ENCODE assay signal across 12 mouse cellular contexts in genomic region chr10:80584642-80585552, GRCm38 (mm10). TPM values are rescaled to one million over a fixed set of nuclear protein-coding genes. Genes with fewer than 3 reads are reported as not detected.
DNase-seq lines count a peak whose midpoint lies in the region; ATAC-seq and TF ChIP-seq lines count a peak whose summit lies in the region.
"Had no signal": no experiment of that assay in that cellular context is flagged by ENCODE, and none has a peak within 500 bp of the region (broad histone marks: within the 10 kb centered on the region; RNA-seq: fewer than 3 reads in every experiment).

No protein-coding gene starts in this region.

- no peaks in the 10 kb centered on the region for H3K27me3 ChIP-seq in heart, postnatal 0 days (ENCODE audit: control insufficient read depth, insufficient read depth, low read length)
- H3K27me3 ChIP-seq in liver, embryonic 11.5 days (replicated peaks; ENCODE audit: control insufficient read depth, insufficient read depth, low read length): no peaks in the 10 kb centered on the region

- no peak for DNase-seq in heart, postnatal 0 days (ENCODE audit: low spot score)
- no peak for DNase-seq in heart, adult 18-20 months
- peak; percentile 2 for DNase-seq in right cerebral cortex, postnatal 4 days
- DNase-seq in right cerebral cortex, adult 18-20 months: no peak
- DNase-seq in liver, embryonic 11.5 days (ENCODE audit: low spot score): no peak
- DNase-seq in urinary bladder, adult 18-20 months (ENCODE audit: low spot score in 2 of 2): no peak
- no peak for DNase-seq in adrenal gland, adult 8-10 months
- DNase-seq: gastrocnemius, postnatal 14 days; lung, adult 18-20 months; right cerebral cortex, postnatal 25 days had no signal

- no peaks in the 10 kb centered on the region for H3K9me3 ChIP-seq in heart, postnatal 0 days (replicated peaks; ENCODE audit: control insufficient read depth, low read length)
- no peaks in the 10 kb centered on the region for H3K9me3 ChIP-seq in liver, embryonic 11.5 days (ENCODE audit: control insufficient read depth, low read length)
- H3K9me3 ChIP-seq: G1E had no signal

- 60% methylated on average over 12 of the region's 12 CpGs for WGBS in heart, postnatal 0 days
- 74% methylated on average over 12 of the region's 12 CpGs for WGBS in liver, embryonic 11.5 days

- no peak for ATAC-seq in heart, postnatal 0 days (ENCODE audit: insufficient read depth, low read depth)
- ATAC-seq in liver, embryonic 11.5 days (replicated peaks; ENCODE audit: low FRiP score): no peak
- ATAC-seq in monocyte, adult 5-6 weeks (replicated peaks; ENCODE audit: insufficient number of reproducible peaks, low FRiP score, low TSS enrichment, poor library complexity, severe bottlenecking): no peak

- H3K4me2 ChIP-seq in heart, postnatal 0 days (ENCODE audit: low read depth, low read length): peak overlapping the region; percentile 46
- 0 out of 2 replicates have a peak overlapping the region, but pooled peaks have one; percentile 3 for H3K4me2 ChIP-seq in liver, embryonic 11.5 days

- peaks cover 5% of the 10 kb centered on the region for H3K36me3 ChIP-seq in heart, postnatal 0 days (replicated peaks; ENCODE audit: control insufficient read depth, insufficient read depth, low read length)
- peaks cover 11% of the 10 kb centered on the region for H3K36me3 ChIP-seq in liver, embryonic 11.5 days (ENCODE audit: control insufficient read depth, insufficient read depth, low read length)

- no peak overlapping the region for H3K4me3 ChIP-seq in heart, postnatal 0 days (ENCODE audit: low read depth, low read length)
- H3K4me3 ChIP-seq in liver, embryonic 11.5 days (ENCODE audit: low read depth, low read length): no peak overlapping the region

- no peak for TF ChIP-seq CTCF in heart, postnatal 0 days (IDR thresholded peaks at IDR 0.05; ENCODE audit: low read depth)

- 0 out of 2 replicates have a peak overlapping the region, but pooled peaks have one; percentile 10 for H3K9ac ChIP-seq in heart, postnatal 0 days (replicated peaks; ENCODE audit: low read depth, low read length)
- 0 out of 2 replicates have a peak overlapping the region, but pooled peaks have one; percentile 25 for H3K9ac ChIP-seq in liver, embryonic 11.5 days (ENCODE audit: low read depth, low read length)

- H3K27ac ChIP-seq in heart, postnatal 0 days (ENCODE audit: low read depth): peak overlapping the region; percentile 30; the same call in 1 of the 2 replicates
- peak overlapping the region; percentile 48; the same call in 1 of the 2 replicates for H3K27ac ChIP-seq in liver, embryonic 11.5 days (ENCODE audit: low read depth, low read length)

- H3K4me1 ChIP-seq in heart, postnatal 0 days (ENCODE audit: control insufficient read depth, insufficient read depth): peaks cover 24% of the 10 kb centered on the region
- peaks cover 22% of the 10 kb centered on the region for H3K4me1 ChIP-seq in liver, embryonic 11.5 days (replicated peaks; ENCODE audit: control insufficient read depth, insufficient read depth, low read length)

- no peak for TF ChIP-seq EP300 in heart, postnatal 0 days (IDR thresholded peaks at IDR 0.05; ENCODE audit: low read depth)

RNA-seq across cellular contexts. Expression of gene Abhd17a, which starts 5.2 kb away (rescaled TPM):
- 194 and 462 TPM in 2 replicates for total RNA-seq in heart, postnatal 0 days (2014; rRNA removed; ENCODE audit: low replicate concordance)
- 88.2 and 88.6 TPM in 2 replicates for polyA plus RNA-seq in heart, postnatal 0 days (2015; fragmentation: Nextera tagmentation; extraction: Ambion mirVana)
- 10 to 100 TPM; 40.6 to 44.8 TPM for total RNA-seq in heart, adult 18-20 months (2021)
- 89.7 and 96.5 TPM in 2 replicates for polyA plus RNA-seq in liver, embryonic 11.5 days (2014; fragmentation: Nextera tagmentation; extraction: Ambion mirVana)
- total RNA-seq in monocyte, adult 5-6 weeks (2017): 15.2 to 20.8 TPM (median 17.0 TPM) in 3 replicates
- 100 to 1,000 TPM in 1 of 4 experiments, 10 to 100 TPM in 3; 97.0 to 101 (median 97.8) TPM for total RNA-seq in adrenal gland, adult 8-10 months (2022)

RNA-seq across cellular contexts. Expression of gene Klf16, which starts 7.8 kb away (rescaled TPM):
- total RNA-seq in heart, postnatal 0 days (2014; rRNA removed; ENCODE audit: low replicate concordance): 9.3 TPM in 2 replicates
- 3.1 and 3.5 TPM in 2 replicates for polyA plus RNA-seq in heart, postnatal 0 days (2015; fragmentation: Nextera tagmentation; extraction: Ambion mirVana)
- 1 to 10 TPM; 5.2 to 5.5 TPM for total RNA-seq in heart, adult 18-20 months (2021)
- 10.0 and 11.4 TPM in 2 replicates for polyA plus RNA-seq in liver, embryonic 11.5 days (2014; fragmentation: Nextera tagmentation; extraction: Ambion mirVana)
- total RNA-seq in monocyte, adult 5-6 weeks (2017): 5.1 to 8.5 TPM (median 8.2 TPM) in 3 replicates
- 10 to 100 TPM; 12.7 to 15.4 (median 14.6) TPM for total RNA-seq in adrenal gland, adult 8-10 months (2022)

RNA-seq across cellular contexts. Expression of gene Scamp4, which starts 17.8 kb away (rescaled TPM):
- total RNA-seq in heart, postnatal 0 days (2014; rRNA removed; ENCODE audit: low replicate concordance): 25.8 and 44.5 TPM in 2 replicates
- 39.2 and 39.8 TPM in 2 replicates for polyA plus RNA-seq in heart, postnatal 0 days (2015; fragmentation: Nextera tagmentation; extraction: Ambion mirVana)
- 10 to 100 TPM; 20.1 to 22.2 TPM for total RNA-seq in heart, adult 18-20 months (2021)
- polyA plus RNA-seq in liver, embryonic 11.5 days (2014; fragmentation: Nextera tagmentation; extraction: Ambion mirVana): 93.9 and 94.3 TPM in 2 replicates
- total RNA-seq in monocyte, adult 5-6 weeks (2017): 6.0 to 11.2 TPM (median 7.9 TPM) in 3 replicates
- 10 to 100 TPM; 58.7 to 79.9 (median 70.3) TPM for total RNA-seq in adrenal gland, adult 8-10 months (2022)

RNA-seq across cellular contexts. Expression of gene Adat3, which starts 17.8 kb away (rescaled TPM):
- total RNA-seq in heart, postnatal 0 days (2014; rRNA removed; ENCODE audit: low replicate concordance): 1.6 and 4.5 TPM in 2 replicates
- polyA plus RNA-seq in heart, postnatal 0 days (2015; fragmentation: Nextera tagmentation; extraction: Ambion mirVana): 1.8 and 2.7 TPM in 2 replicates
- total RNA-seq in heart, adult 18-20 months (2021): 1 to 10 TPM; 1.1 to 1.5 TPM
- polyA plus RNA-seq in liver, embryonic 11.5 days (2014; fragmentation: Nextera tagmentation; extraction: Ambion mirVana): 9.7 TPM in 2 replicates
- total RNA-seq in monocyte, adult 5-6 weeks (2017): 1.8 TPM in 1 of 3 replicates, not detected in the others
- total RNA-seq in adrenal gland, adult 8-10 months (2022): 1 to 10 TPM; 1.8 to 4.7 (median 2.9) TPM

RNA-seq across cellular contexts. Expression of gene Gm49322, which starts 20.9 kb away (rescaled TPM):
- total RNA-seq in heart, postnatal 0 days (2014; rRNA removed; ENCODE audit: low replicate concordance): 0.23 and 1.3 TPM in 2 replicates
- 0.33 and 0.38 TPM in 2 replicates for polyA plus RNA-seq in heart, postnatal 0 days (2015; fragmentation: Nextera tagmentation; extraction: Ambion mirVana)
- under 1 TPM; 0.15 to 0.46 TPM for total RNA-seq in heart, adult 18-20 months (2021)
- 3.6 TPM in 2 replicates for polyA plus RNA-seq in liver, embryonic 11.5 days (2014; fragmentation: Nextera tagmentation; extraction: Ambion mirVana)
- total RNA-seq in monocyte, adult 5-6 weeks (2017): 0.78 to 1.0 TPM in 2 of 3 replicates, not detected in the other
- 1 to 10 TPM; 1.0 to 4.8 (median 3.5) TPM for total RNA-seq in adrenal gland, adult 8-10 months (2022)
